Mouse (Mus musculus): ENCODE measurements around the gene Cabin1.

The Cabin1 gene

DNA sequence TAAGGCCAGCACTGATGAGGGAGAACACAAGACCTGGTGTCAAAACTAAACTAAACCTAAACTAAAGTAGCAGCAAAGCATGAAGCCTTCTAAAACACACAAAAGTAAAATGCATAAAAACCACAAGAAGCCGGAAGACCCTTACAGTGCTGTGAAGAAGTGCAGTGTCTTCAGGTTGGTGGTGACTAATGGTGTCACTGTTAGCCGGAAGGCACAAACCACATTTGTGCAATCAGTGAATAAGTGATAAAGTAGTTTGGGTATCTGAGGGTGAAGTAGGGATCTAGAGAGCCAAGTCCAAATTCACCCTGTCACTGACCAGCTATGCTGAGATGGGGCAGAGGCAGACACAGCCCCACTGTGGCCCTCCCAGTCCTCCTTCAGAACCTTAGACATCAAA is 61.6 kb downstream of the Cabin1 start:
- no peak for DNase-seq (ENCODE audit: low spot score in 2 of 2)

DNA sequence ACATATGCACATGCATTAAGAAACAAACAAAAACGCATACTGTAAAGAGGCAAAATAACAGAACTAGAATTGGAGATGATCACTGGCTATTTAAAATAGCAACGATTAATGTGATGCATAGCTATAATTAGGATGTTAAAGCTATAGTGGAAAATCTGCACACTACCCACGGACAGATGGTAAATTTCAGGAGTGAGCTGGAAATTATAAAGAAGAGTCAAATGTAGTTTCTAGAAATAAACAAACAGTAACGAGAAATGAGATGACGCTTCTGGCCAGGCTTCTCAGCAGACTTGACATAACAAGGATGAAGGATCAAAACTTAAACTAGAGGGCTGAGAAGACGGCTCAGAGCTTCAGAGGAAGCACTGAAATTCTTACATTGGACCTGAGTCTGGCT is 62.9 kb downstream of the Cabin1 start:
- no peak for DNase-seq (ENCODE audit: low spot score in 2 of 2)

DNA sequence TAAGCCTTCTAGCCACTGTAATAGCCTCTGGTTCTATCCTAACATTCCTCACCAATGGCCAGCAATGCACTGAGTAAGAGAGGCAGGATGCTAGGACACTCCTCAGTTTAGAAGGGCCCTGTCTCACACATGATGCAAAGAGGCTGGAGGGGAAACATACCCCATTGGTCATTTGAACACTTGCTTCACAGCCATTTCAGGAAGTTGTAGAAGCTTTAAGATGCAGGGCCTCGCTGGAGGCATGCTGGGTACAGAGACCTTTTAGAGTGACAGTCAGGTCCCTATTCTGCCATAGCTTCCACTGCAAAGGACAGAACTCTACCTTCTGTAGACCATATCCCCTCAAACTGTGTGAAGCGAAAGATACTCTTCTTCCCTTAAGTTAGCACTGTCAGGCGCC is 66.4 kb downstream of the Cabin1 start:
- no peak for DNase-seq (ENCODE audit: low spot score in 2 of 2)

DNA sequence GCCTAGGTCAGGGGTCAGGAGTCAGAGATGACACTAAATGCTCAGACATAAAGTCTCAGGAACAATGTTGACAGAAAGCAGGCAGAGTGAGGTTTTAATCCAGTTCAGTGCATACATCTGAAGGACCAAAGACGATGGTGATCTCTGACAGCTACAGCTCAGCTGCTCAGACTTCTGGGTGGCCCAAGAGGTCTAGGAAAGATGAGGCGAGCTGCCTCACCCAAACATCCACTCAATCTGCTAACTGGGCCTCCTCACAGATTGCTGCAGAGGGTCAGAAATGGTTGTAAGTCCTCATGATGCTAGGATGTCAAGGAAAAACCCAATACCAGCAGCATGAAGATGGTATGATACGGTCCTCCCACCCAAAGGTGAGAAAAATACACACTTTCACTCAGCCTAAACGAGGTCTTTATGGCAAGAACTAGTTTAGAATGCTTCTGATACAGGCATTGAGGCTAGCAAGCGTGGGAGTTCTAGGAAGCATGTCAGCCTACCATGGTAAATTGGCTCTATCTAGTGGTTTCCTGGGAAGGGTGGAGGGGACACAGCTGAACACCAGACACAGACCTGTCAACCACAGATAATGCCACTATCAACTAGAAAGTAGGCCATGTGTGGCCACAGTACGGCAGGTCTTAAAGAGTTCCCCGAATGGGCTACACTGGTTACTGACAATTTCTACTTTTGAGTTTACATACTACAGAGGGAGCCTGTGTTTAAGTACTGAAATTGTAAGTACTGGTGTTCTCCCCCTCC is 67.4 kb downstream of the Cabin1 start:
- no peak for DNase-seq (ENCODE audit: low spot score in 2 of 2)

DNA sequence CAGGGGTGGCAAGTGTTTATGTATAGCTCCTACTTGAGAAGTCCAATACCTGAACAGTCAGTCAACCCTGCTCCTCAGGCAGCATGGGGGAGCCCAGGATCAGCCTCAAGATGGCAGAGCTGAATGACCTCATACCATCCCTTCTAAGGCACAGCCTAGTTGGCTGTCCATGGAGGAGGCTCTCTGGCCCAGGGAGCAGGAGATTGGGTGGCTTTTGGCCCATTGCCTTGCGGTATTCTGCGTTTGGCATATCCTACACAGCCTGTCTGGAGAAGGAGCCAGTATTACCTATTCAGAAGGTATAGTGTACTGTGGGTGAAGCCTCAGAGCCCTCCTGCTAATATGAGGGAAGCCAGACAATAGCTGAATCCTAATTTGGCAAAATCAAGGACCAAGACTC is 68.6 kb downstream of the Cabin1 start:
- no peak for DNase-seq (ENCODE audit: low spot score in 2 of 2)

DNA sequence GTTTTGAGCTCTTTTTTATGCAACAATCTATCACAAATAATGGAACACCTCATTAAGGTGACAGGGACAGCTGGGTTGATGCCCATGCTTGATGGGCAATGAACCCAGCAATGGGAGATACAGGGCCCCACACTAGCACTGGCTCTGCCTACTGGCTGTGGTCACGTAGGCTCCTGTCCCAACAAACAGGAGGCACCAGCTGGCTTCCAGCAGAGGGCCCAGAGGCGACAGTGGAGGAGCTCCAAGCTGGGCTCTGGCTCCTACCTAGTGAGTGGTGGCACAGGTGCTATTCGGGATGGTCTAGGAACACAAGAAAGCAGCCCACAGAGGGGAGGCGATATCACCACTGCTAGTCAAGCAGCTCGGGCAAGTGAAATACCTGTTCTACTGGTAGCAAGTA is 69.1 kb downstream of the Cabin1 start:
- no peak for DNase-seq (ENCODE audit: low spot score in 2 of 2)

DNA sequence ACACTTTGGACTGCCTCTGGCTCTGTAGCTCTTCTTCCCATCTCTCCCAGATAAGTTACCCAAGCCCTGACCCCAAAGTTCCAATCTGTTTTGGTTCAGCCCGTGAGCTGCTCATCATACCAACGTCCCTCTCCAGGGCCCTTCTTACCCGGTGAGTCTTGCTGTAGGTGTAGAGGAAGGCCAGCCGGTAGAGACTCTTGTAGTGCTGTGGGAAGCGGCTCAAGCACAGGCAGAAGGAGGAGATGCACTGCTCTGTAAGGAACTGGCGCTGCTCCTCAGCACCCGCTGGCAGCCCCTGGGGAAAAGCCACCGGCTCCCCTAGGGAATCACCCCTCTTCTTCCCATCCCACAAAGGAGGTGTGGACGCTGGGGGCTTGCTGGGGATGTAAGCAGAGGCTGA is 69.6 kb downstream of the Cabin1 start:
- DNase-seq (ENCODE audit: low spot score in 2 of 2) = no peak

DNA sequence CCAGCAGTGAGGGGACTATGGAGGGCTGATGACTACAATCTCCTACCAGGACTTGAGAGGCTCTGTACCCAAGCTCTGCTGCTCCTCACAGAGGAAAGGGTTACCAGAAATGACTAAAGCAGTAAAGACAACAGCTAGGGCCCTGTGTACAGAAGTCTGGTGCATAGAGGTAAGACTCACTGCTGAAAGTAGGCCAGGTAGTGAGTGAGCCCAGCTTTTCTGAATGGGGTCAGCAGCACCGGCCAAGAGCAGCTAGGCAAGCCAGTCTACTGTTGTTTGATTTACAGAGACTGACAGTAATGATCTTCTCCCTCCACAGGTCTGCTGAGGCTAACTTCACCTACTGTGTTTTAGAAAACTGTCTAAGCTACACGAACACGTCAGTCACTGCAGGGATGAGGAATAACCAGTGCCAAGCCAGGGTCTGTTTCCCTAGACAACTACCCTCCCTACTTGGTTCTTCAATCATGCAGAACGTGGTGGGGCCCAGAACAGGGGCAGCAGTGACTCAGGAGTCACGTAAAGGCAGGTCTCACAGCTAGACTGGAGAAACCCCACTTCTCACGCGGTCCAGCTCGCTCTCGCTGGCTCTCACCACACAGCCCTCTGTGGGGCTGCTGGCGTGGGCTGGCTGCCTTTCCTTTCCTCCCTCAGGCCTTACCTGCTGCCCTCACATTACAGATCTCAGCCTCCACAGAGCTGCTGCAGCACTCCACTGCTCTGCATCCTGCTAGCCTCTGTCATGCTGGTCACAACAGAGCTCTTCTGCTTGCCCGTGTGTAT is 70.5 kb downstream of the Cabin1 start:
- no peak for DNase-seq (ENCODE audit: low spot score in 2 of 2)

DNA sequence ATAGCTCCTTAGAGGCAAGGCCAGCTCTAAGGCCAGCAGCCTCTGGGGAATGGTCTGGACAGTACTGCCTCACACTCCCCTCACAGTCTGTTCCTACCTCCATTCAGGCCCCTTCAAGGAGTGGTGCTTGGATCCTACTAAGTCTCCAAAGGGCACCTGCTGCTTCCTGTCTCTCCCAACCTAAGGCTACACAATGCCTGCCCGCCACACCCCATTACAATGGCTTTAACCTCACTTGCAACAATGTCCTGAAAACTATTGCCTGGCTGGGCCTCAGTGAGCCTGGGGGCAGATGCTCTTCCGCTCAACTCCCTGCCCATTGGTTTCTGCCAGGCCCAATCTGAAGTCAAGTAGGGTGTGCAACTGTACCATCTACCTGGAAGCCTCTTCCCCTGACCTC is 75.5 kb downstream of the Cabin1 start:
- DNase-seq (ENCODE audit: low spot score in 2 of 2) = no peak

DNA sequence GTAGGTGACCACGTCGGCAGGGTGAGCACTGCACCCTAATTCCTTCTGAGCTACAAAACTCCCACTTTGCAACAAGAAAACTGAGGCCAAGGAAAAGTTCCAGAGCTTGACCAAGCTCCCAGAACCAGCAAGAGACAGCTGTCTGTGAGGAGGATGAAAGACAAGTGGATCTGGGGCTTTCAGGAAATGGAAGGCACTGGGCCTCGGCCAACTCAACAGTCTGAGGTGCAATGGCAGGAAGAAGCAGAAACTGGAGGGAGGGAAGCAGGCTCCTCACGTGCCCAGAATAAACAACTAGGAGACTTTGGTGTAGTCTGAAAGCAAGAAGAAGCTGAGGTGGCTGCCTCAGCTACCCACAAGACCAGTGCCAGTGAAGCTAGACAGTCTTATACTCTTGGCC is 77.4 kb downstream of the Cabin1 start:
- DNase-seq (ENCODE audit: low spot score in 2 of 2) = no peak

DNA sequence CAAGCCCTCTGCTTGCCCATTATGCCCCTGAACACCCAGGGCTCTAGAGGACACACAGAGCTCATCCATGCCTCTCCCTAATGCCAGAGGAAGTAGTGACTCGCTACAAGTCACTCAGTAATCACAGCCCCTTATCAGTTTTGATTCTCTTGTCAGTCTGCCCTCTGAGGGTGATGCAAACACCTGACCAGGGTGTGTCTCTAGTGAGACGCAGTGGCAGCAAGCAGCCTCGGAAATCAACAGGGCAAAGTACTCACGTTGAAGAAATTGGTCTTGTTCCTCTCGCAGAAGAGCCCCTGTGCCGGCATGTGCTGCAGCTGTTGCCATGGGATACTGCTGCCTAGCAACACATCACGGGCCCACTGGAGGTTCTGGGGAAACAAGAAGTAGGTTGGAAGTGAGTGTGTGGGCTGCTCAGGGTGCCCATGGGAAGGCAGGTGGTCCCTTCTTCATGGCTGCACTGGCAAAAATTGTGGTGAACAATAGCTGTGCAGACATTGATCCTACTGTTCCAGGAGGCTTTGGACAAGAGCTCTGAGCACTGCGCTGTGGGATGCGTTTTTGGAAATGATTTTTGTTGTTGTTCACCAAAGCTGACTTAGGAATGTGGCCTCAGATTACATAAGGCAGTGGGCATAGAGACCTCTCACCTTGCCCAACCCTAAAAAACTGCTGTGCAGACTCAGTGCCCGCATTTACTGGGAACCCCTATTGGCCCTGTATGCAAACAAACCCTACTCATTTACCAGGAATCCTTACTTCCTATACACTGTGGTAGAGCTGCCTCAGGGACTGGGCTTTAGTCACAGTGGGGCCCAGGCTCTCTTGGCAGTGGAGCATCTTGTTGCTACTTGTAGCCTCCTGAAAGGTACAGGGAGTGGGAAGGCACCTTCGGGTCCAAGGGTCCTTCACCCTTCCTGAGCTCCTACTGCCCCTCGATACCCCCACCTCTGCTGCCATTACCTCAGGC is 79.8 kb downstream of the Cabin1 start:
- DNase-seq (ENCODE audit: low spot score in 2 of 2) = no peak

DNA sequence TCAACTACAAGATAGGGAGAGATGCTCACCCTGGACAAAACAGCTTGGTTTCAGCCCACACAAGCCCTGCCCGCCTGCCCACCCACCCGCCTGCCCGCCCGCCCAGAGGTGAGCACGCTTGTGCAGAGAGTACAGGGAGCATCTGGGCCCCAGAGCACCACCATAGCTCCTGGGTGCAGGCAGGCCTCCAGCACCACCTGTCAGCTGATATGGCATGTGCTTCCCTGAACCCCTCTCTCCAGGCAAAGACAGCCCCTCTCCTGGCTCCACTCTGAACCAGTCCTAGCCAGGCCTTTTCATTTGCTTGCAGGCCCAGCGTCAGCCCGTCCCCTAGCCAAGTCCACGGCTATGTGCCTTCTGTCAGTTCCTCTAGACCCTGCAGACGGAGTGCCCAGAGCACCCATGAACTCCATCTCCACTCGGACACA is 83.6 kb downstream of the Cabin1 start:
- DNase-seq (ENCODE audit: low spot score in 2 of 2) = no peak

DNA sequence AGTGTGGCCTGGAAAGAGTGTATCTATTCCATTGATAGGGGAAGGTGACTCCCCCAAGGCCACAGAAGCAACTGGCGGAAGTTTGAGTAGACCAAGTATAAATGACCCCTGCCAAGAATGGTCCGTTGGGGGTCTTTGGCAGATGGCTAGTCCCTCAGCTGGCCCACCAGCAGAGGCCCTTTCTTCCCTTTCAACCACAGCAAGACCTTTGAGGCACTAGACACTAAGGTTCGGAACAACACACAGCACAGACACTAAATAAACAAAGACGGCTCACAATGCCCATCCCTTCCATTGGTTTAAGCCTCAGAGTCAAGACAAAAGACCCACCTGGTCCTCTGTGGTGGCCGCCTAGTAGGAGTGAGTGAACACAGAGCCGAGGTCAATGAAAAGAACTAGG is 84.9 kb downstream of the Cabin1 start:
- no peak for DNase-seq (ENCODE audit: low spot score in 2 of 2)

DNA sequence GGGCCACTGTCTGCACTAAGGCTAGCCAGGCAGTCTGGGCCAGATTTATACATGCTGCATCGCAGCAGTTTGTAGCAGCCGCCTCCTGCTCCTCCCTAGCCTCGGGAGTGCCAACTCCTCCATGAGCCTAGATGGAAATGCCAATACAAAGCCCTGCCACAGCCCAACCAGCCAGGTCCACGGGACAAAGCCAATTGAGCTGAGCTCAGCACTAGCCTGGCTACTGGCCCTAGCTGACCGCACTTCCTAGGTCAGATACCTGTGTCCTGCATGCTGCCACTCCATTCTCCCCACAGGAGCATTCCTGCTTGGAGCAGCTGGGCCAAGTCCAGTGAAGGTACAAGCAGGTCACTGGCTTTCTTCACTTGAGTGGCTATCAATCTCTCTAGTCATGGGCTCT is 86.2 kb downstream of the Cabin1 start:
- no peak for DNase-seq (ENCODE audit: low spot score in 2 of 2)

DNA sequence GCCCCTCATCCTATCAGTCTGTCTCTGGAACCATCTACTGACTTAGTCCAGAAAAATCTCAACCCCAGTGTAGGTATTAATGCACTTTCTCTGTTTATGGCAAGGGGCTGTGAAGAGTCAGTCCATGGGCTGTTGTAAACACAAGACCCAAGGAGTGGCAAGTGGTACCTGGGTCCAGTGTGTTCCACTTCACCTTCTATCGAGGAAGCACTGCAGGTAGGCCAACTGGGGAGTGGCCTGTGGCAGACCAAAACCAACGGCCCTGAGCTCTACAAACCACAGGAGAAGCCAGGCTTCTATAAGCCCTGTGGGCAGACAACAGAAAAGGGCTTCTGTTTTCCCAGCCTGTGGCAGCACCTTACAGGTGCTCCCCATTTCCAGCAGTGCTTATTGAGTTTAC is 86.6 kb downstream of the Cabin1 start:
- DNase-seq (ENCODE audit: low spot score in 2 of 2) = no peak

DNA sequence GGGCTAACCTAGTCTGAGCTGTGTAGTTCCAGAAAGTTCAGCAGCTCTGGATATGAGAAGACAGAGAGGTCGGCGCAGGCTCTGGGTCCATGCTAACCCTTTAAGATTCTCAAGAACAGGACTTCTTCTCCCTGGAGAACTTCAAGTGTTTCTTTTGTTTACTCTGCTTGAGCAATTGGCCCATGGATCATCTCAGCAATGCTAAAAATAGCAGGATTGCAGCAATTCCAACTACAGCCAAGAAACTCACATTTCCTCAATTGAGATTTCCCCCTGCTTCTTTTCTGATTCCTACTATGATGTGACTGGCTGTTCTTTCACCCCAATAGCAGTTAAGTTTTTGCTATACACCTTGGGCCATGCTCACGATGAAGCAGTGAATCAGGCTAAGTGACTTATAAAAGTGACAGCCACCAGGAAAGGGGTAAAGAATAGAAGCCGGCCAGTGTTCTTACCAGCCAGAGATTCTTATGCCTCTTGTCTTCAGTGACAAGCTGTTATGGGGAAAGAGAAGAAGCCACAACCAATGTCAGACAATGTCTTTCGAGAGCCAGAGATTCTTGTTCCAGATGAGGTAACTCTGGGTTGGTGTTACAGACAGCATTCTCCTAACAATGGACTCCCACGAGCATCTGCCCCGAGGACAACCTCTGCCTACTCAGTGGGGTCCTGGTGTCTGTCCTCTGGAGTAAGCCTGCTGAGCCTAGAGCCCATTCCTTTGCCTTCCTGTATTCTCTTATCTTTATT is 87.1 kb downstream of the Cabin1 start:
- DNase-seq (ENCODE audit: low spot score in 2 of 2) = no peak

DNA sequence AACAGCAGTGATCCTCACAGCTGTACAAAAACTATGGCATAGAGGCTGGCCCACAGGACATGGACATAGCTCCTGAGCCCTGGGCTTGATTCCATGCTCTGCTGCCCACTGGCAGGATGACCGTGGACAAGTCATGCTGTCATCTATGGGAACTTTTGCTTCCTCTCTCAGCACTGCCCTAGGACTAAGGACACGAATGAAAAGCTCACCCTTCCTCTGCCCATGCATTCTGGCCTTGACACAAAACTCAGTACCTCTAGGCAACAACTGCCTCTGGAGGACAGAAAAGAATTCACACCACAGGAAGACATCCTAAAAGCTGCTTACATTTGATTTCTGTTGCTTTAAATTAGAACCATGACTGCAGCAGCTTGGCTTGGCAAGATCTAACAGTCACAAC is 87.9 kb downstream of the Cabin1 start:
- DNase-seq (ENCODE audit: low spot score in 2 of 2) = no peak

DNA sequence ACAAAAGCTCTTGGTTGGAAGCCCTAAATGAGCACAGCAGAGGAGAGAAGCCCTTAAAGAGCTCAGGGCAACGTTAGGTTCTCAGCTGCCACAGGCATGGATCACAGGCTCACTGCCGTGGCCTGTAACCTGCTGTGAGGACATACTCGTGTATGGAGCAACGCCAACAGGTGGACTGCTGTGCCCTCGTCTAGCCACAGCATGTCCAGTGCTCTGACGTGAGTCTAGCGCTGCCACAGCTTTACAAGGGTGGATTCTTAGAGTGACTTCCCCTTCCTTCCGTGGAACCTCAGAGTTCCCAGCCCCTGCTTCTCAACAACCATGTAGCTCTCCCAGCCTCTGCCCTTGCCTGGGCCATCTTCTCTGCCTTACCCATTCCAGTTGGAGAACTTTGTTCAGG is 88.5 kb downstream of the Cabin1 start:
- no peak for DNase-seq (ENCODE audit: low spot score in 2 of 2)

DNA sequence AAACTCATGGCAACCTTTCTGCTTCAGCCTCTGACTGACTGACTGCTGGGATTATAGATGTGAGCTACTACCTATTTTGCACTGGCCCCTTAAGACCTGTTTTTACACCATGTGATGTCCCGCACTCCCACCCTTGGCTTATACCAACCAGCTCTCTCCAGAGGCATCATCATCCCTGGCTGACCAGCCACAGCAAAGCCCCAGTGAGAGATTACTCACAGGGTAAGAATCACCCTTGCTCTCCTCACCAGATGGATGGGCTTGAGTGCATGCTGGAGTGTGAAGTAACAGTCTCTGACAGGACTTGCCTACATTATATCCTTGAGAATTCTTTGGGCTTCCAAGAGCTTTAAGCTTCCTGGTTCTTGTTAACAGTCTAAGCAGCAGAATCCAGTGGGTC is 94.2 kb downstream of the Cabin1 start:
- DNase-seq (ENCODE audit: low spot score in 2 of 2) = no peak

DNA sequence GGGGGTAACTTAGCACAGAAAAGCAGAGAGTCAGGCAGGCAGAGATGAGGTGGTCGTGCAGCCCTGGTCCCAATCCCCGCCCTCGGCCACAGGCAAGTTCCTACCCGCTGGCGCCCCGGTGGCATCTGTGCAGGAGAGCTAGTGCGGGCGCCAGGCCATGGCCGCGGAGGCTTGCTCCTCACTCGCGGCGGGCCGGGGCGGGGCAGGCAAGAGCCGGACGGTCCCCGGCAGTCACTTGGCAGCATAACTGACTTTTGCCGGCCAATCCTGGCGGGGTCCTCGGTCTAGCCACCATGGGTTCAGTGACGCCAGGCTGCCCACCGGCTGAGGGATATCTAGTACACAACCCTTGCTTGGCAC is 96.2 kb downstream of the Cabin1 start:
- DNase-seq (ENCODE audit: low spot score in 2 of 2) = peak; percentile 67 to 76

DNA sequence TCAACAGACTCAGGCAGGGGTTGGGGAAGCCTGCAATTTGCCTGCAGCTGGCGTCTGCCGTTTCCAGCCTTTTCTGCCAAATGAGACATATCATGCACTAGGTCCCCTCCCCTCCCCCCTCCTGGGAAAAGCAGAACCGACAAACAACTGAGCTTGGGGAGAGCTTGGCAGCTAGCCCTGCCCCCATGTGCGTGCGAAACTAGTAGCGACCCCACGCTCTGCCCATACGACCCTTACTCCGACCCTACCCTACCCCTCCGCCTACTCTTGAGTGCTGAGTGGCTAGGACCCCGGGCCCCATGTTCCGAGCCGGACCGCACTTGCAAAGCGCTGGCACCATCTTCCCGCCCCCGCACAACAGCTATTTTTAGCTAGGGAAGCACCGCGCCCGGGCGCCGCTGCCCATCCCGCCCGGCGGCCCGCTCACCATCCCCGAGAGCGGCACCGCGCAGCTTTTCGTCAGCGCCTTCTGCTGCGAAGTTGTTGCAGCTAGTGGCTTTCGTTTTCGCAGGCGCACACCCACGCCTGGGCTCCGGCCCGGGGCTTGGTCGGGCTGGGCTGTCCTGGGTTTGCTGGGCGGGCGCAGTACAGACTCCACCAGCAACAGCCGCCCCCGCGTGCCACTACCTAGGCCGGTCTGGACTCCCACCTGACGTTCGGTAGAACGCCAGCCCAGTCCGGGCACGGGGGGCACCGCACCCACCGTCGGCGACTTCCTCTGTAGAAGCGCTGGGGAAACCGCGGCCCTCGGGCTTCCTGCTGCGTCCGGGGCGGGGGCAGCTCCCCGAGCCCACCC is 96.8 kb downstream of the Cabin1 start:
- peak; percentile 69 to 77 for DNase-seq (ENCODE audit: low spot score in 2 of 2)
